Mouse (Mus musculus) C2C12 (cell line): Measurements from ENCODE around the gene Celf1. TPM values are rescaled to one million over a fixed set of nuclear protein-coding genes. Genes with fewer than 3 reads are reported as not detected.

Source experiments
- H3K27me3 ChIP-seq: one replicate; pipeline ENCODE4 v1.6.1; 2011; ENCODE audit not compliant: control insufficient read depth, insufficient read depth, insufficient read length
- H3K36me3 ChIP-seq: one replicate; pipeline ENCODE4 v1.6.1; 2011; ENCODE audit not compliant: control insufficient read depth, insufficient read depth
- H3K4me3 ChIP-seq: one replicate; pipeline ENCODE4 v1.5.1; 2011; ENCODE audit warnings: mild to moderate bottlenecking, control low read depth; ENCODE audit not compliant: poor library complexity, insufficient read depth, severe bottlenecking
- H3K79me2 ChIP-seq: one replicate; pipeline ENCODE4 v1.6.1; 2011; ENCODE audit not compliant: control insufficient read depth, insufficient read depth
- H3K79me3 ChIP-seq: one replicate; pipeline ENCODE4 v1.6.1; 2011; ENCODE audit warnings: low read depth, control low read depth
- H3ac ChIP-seq: one replicate; pipeline ENCODE3; 2011; ENCODE audit warnings: low read depth; ENCODE audit not compliant: control insufficient read depth, insufficient read length
- CEBPB ChIP-seq: IDR thresholded peaks from one replicate; pipeline ENCODE4 v1.6.1; 2011; ENCODE audit warnings: low read depth, mild to moderate bottlenecking, control low read depth, moderate library complexity
- CTCF ChIP-seq: IDR thresholded peaks from one replicate; pipeline ENCODE4 v1.5.1; 2011; ENCODE audit not compliant: control insufficient read depth, insufficient read depth, insufficient read length
- FOSL1 ChIP-seq: IDR thresholded peaks from one replicate; pipeline ENCODE4 v1.8.0; 2011; ENCODE audit warnings: mild to moderate bottlenecking, low read length; ENCODE audit not compliant: poor library complexity, insufficient read depth, severe bottlenecking
- MAX ChIP-seq: IDR thresholded peaks from one replicate; pipeline ENCODE4 v1.6.1; 2011; ENCODE audit warnings: mild to moderate bottlenecking, control low read depth
- MYOD1 ChIP-seq: IDR thresholded peaks from one replicate; pipeline ENCODE4 v1.6.1; 2011; ENCODE audit warnings: low read depth; ENCODE audit not compliant: control insufficient read depth, insufficient read length
- MYOG ChIP-seq: IDR thresholded peaks from one replicate; pipeline ENCODE4 v1.6.1; 2011; ENCODE audit not compliant: control insufficient read depth, insufficient read length; ENCODE audit errors: extremely low read depth
- USF1 ChIP-seq: IDR thresholded peaks from one replicate; pipeline ENCODE4 v1.6.1; 2011; ENCODE audit warnings: low read depth, mild to moderate bottlenecking, control low read depth, moderate library complexity
- polyA plus RNA-seq: library from polyadenylated mRNA; unstranded; fragments of >200 nt; fragmentation: generic; extraction: Trizol; gene quantifications from one replicate; pipeline ENCODE4 v1.2.1, GENCODE M21; 2012; ENCODE audit warnings: missing spikeins

Gene Celf1
- polyA plus RNA-seq, 1 experiment, result 34.8 TPM

DNA sequence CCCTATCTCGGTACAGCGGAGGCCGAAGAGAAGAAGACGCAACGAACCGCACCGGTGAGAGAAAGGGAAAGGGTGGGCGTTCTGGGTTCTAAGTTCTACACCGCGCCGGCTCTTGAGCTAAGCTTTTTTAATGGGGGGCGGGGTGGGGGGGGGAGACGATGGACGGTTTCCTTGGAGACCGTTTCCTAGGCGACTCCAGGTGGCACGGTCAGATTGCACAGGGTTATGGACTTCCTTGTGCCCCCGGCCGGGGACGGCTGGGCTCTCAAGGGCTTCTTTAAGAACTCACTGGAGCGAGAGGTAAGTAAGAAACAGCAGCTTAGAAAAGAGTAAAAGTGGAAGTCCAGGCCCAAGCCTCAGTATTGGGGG is 35.3 kb upstream of the Celf1 start:
- Histone ChIP-seq H3K79me3 (peaks cover 30% of the 10 kb centered on the region), H3K79me2 (peaks cover 68% of the 10 kb centered on the region), H3K27me3 (no peaks in the 10 kb centered on the region), H3K4me3 (peak overlapping the region; percentile 91), H3ac (peak overlapping the region; percentile 76), H3K36me3 (peaks cover 62% of the 10 kb centered on the region)
- TF ChIP-seq MYOG (no peak), USF1 (no peak), FOSL1 (no peak), MAX (no peak), CEBPB (no peak), CTCF (no peak), MYOD1 (no peak)

DNA sequence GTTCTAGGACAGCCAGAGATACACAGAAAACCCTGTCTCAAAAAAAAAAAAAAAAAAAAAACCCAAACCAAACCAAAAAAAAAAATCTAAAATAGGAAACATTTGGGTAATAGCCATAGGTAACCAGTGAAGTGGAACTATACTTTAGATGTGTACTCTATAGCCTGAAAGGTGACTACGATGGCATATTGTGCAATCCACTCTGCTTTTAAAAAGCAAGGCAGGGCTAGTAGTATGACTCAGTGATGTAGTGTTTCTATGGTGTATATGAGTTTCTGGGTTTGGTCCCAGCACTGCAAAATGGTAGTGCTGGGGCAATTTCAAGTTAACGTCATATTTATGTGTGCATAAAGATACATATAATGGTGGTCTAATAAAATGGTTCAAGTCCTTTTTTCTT is 33.5 kb upstream of the Celf1 start:
- Histone ChIP-seq H3ac (no peak overlapping the region), H3K79me3 (peaks cover 33% of the 10 kb centered on the region), H3K27me3 (no peaks in the 10 kb centered on the region), H3K79me2 (peaks cover 71% of the 10 kb centered on the region), H3K36me3 (peaks cover 65% of the 10 kb centered on the region), H3K4me3 (no peak overlapping the region)
- peak; percentile 66 for TF ChIP-seq CEBPB
- TF ChIP-seq MYOD1, result no peak

DNA sequence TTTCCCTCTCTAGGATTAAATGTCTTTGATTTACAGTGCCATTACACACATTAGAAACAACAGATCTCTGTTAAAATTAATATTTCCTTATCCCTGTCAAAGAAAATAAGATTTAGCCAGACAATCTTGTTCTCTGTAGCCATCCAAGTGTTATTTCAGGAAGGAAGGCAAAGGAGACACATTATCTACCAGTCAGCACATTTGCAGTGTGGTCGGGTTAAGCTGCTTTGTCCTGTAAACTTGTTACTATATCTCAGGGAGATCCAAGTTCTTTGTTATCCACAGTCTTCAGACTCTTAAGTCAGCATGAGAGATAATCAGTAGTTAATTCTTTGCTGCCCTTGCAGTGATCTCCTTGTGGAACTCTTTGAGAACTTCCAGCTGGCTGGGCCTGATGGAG is 29.3 kb upstream of the Celf1 start:
- no peaks in the 10 kb centered on the region for H3K27me3 ChIP-seq
- peaks cover 89% of the 10 kb centered on the region for H3K36me3 ChIP-seq
- TF ChIP-seq USF1 (no peak), FOSL1 (no peak), MYOG (no peak), MYOD1 (no peak), CEBPB (no peak)
- no peak overlapping the region for H3ac ChIP-seq
- no peak overlapping the region for H3K4me3 ChIP-seq
- H3K79me2 ChIP-seq, result peaks cover 74% of the 10 kb centered on the region
- H3K79me3 ChIP-seq, result peaks cover 47% of the 10 kb centered on the region

DNA sequence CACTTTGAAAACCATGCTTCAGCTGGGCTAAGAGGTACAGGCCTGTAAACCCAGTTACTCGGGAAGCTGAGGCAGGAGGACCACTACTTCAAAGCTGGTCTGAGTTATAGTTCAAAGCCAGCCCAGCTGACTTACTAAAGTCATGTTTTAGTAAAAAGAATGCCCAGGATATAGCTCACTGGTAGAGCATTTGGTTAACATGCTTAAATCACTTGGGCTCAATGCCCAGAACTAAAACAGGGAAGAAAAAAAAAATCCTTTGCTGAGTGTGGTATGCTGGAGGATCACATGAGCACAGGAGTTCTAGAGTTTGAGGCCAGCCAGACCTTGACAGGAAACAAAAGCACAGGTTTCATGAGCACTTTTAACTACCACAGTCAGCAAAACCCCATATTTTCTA is 28.5 kb upstream of the Celf1 start:
- H3K79me2 ChIP-seq, result peaks cover 74% of the 10 kb centered on the region
- no peaks in the 10 kb centered on the region for H3K27me3 ChIP-seq
- peaks cover 49% of the 10 kb centered on the region for H3K79me3 ChIP-seq
- H3ac ChIP-seq, result no peak overlapping the region
- H3K4me3 ChIP-seq, result no peak overlapping the region
- TF ChIP-seq FOSL1 (no peak), CEBPB (no peak), MYOD1 (no peak), MAX (no peak), USF1 (no peak), MYOG (no peak), CTCF (no peak)
- H3K36me3 ChIP-seq, result peaks cover 84% of the 10 kb centered on the region

DNA sequence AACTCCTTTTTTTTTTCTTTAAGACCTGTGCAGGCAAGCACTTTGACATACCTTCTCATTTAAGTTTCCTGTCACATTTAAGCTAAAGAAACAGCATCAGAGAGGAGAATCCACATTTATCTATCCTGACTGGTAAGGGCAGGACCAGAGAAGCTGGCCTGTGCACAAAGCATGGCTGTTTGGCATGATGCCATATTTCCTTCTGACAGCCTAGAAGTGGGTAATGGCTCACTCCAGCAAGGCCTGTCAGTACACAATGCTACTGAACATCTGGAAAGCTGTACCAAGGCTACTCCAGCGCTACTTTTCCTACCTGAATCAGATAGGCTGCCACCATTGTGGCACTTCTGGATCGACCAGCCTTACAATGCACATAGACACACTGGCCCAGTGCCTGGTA is 26.5 kb upstream of the Celf1 start:
- Histone ChIP-seq H3K27me3 (no peaks in the 10 kb centered on the region), H3ac (no peak overlapping the region), H3K79me3 (peaks cover 60% of the 10 kb centered on the region), H3K4me3 (no peak overlapping the region), H3K79me2 (peaks cover 74% of the 10 kb centered on the region), H3K36me3 (peaks cover 70% of the 10 kb centered on the region)
- TF ChIP-seq USF1, result no peak
- TF ChIP-seq MYOG, result no peak
- no peak for TF ChIP-seq MYOD1
- no peak for TF ChIP-seq FOSL1
- no peak for TF ChIP-seq CEBPB
- TF ChIP-seq MAX, result no peak
- no peak for TF ChIP-seq CTCF

DNA sequence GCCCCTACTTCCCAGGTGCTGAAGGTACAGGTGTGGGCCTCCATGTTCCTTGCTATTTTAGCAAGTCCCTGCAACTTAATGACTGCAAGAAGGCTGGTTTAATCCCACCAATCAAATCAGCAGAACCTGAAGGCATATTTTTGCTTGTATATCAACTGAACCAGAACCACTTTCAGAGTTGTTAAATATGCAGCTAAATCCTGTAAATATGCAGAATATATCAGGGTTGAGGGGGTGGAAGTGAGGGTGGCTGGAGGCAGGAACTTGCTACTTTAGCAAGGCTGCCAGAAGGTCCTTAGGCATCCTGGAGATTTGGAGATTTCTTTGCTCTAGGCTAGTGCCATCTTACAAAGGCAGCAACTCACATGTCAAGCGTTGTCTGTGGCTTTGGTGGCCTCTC is 24.7 kb upstream of the Celf1 start:
- Histone ChIP-seq H3K79me2 (peaks cover 68% of the 10 kb centered on the region), H3K36me3 (peaks cover 52% of the 10 kb centered on the region), H3K27me3 (no peaks in the 10 kb centered on the region), H3ac (no peak overlapping the region), H3K79me3 (peaks cover 57% of the 10 kb centered on the region), H3K4me3 (no peak overlapping the region)
- TF ChIP-seq MYOD1, result no peak
- TF ChIP-seq USF1, result no peak
- no peak for TF ChIP-seq MAX
- no peak for TF ChIP-seq MYOG
- no peak for TF ChIP-seq CEBPB
- no peak for TF ChIP-seq FOSL1
- no peak for TF ChIP-seq CTCF
